Mouse (Mus musculus): ENCODE data around the gene 2610008E11Rik. TPM values are rescaled to one million over a fixed set of nuclear protein-coding genes. Genes with fewer than 3 reads are reported as not detected.
A peak's percentile ranks its signal among the peaks of the same experiment; 100 is the strongest.
"Not testable (repeated sequence)": the region's sequence is repeated elsewhere in the genome, so short reads cannot be mapped to it uniquely, and the experiment has no call there.

Gene 2610008E11Rik
- 57.0 and 60.1 TPM in 2 replicates for polyA plus RNA-seq (2015; fragmentation: Nextera tagmentation; extraction: Ambion mirVana)

DNA sequence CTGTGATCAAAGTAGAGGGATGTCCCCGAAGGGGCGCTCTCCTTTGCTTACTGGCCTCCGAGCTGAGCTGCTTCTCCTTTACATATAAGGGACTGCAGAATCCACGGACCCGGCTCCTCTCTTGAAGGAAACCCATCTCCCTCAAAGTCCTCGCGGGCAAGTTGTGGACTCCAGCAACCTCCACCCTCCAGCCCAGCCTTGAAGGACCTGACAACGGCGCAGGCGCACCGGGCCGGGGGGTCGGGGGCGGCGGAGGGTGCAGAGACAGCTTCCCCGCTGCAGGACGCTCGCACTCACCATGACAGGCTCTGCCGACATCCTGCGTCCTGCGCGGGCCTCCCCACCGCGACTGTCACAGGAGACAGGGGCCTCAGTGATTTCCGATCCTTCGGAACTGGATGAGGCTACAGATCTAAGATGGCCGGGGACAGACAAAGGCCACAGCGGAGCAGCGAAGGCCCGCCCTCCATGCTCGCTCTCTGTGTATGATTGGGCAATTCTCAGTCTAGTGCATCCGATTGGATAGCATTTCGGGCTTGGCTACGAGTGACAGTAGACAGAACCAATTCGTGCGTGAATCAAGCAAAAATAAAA, at the start of gene 2610008E11Rik:
Gene 2610008E11Rik (minus strand): TSS at position 440 of the 594 bp plus-strand sequence.
- peaks cover 33% of the 10 kb centered on the region for H3K4me1 ChIP-seq
- H3K27me3 ChIP-seq (replicated peaks): no peaks in the 10 kb centered on the region
- peak within 1 kb of the TSS; percentile 65 for H3K4me2 ChIP-seq
- peak within 1 kb of the TSS; percentile 76 for H3K4me3 ChIP-seq
- H3K9me3 ChIP-seq: no peaks in the 10 kb centered on the region
- H3K27ac ChIP-seq: peak within 1 kb of the TSS; percentile 99
- WGBS: under 1% methylated on average over 36 of the region's 36 CpGs
- peaks cover 8% of the 10 kb centered on the region for H3K36me3 ChIP-seq (replicated peaks)
- peak; percentile 100 for ATAC-seq (replicated peaks)
- peak within 1 kb of the TSS; percentile 95 for H3K9ac ChIP-seq

- Histone ChIP-seq H3K9ac (no peak overlapping the region), H3K27me3 (replicated peaks) (no peaks in the 10 kb centered on the region), H3K9me3 (no peaks in the 10 kb centered on the region), H3K36me3 (replicated peaks) (no peaks in the 10 kb centered on the region), H3K4me1 (no peaks in the 10 kb centered on the region), H3K4me3 (no peak overlapping the region), H3K4me2 (no peak overlapping the region), H3K27ac (no peak overlapping the region)
- WGBS: 49% methylated on average over 4 of the region's 4 CpGs
- peak; percentile 84 for ATAC-seq (replicated peaks)
Observed at GRCm38 (mm10) chr10:79116125-79116849, 18.9 kb upstream of the 2610008E11Rik start.

- WGBS: 76% methylated on average over 1 of the region's 1 CpGs
- H3K27ac ChIP-seq: no peak overlapping the region
- H3K4me1 ChIP-seq: no peaks in the 10 kb centered on the region
- no peaks in the 10 kb centered on the region for H3K27me3 ChIP-seq (replicated peaks)
- H3K4me3 ChIP-seq: no peak overlapping the region
- no peak for ATAC-seq (replicated peaks)
- H3K36me3 ChIP-seq (replicated peaks): no peaks in the 10 kb centered on the region
- H3K9ac ChIP-seq: no peak overlapping the region
- H3K4me2 ChIP-seq: no peak overlapping the region
- no peaks in the 10 kb centered on the region for H3K9me3 ChIP-seq
Observed at GRCm38 (mm10) chr10:79115085-79115484, 17.7 kb upstream of the 2610008E11Rik start.

DNA sequence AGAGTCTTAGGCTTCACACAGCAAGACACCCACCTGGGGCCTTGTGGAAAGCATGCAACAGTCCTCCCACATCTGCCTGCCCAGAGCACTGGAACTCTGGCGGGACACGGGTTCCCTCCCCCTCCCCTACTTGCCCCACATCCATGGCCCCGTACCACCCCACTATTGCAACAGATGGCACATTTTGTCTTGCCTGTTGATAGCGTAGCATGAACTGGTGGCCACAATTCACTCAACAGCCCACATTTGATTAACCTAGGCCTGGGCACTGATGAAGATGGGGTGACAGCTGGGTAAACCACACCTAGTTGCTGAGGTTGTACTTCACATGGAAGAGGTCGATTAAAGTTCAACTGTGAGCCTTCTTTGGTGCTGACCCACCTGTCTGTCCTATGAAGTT, 13.1 kb upstream of the 2610008E11Rik start:
- Histone ChIP-seq H3K27ac (no peak overlapping the region), H3K9me3 (no peaks in the 10 kb centered on the region), H3K36me3 (replicated peaks) (no peaks in the 10 kb centered on the region), H3K4me1 (no peaks in the 10 kb centered on the region), H3K4me3 (no peak overlapping the region), H3K4me2 (no peak overlapping the region), H3K9ac (no peak overlapping the region), H3K27me3 (replicated peaks) (no peaks in the 10 kb centered on the region)
- ATAC-seq (replicated peaks): no peak
- 84% methylated on average over 5 of the region's 5 CpGs for WGBS

DNA sequence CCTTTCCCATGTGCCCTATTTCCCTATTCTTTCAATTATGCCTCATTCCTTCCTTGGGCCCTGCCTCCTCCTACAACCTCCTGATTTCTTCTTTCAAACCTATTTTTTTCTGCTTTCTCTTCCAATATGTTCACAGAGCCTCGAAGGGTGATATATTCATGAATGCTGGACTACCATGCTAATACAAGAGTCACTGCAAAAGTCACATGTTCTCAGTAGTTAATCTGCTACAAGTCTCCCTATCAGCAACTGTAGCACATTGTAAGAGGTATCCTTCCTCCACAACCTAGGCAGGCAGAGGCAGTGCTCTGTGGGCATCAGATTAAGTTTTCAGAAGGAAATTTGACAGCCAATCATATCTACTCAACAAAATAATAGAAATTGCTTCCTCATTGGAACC, 11.8 kb upstream of the 2610008E11Rik start:
- Histone ChIP-seq H3K4me2 (no peak overlapping the region), H3K4me1 (no peaks in the 10 kb centered on the region), H3K36me3 (replicated peaks) (no peaks in the 10 kb centered on the region), H3K4me3 (no peak overlapping the region), H3K27me3 (replicated peaks) (no peaks in the 10 kb centered on the region), H3K27ac (no peak overlapping the region), H3K9ac (no peak overlapping the region), H3K9me3 (no peaks in the 10 kb centered on the region)
- no peak for ATAC-seq (replicated peaks)
- 73% methylated on average over 1 of the region's 1 CpGs for WGBS

DNA sequence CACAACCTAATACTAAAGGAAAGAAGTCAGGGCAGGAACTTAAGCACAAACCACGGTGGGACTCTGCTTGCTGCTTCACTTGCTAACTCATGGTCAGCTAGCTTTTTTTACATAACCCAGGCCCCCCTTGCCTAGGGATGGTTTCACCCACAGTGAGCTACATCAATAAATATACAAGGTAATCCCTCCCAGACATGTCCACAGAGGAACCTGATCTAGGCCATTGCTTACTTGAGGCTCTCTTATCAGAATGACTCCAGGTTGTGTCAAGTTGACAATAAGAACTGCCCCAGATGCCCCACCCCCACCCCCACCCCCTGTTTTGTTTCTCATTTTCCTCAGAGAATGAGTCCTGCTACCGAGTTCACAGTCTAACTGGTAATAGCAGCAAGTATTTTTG, 10.1 kb upstream of the 2610008E11Rik start:
- Histone ChIP-seq H3K4me1 (no peaks in the 10 kb centered on the region), H3K27ac (no peak overlapping the region), H3K36me3 (replicated peaks) (no peaks in the 10 kb centered on the region), H3K27me3 (replicated peaks) (no peaks in the 10 kb centered on the region), H3K9me3 (no peaks in the 10 kb centered on the region), H3K4me2 (no peak overlapping the region), H3K9ac (no peak overlapping the region), H3K4me3 (no peak overlapping the region)
- WGBS: 84% methylated on average over 2 of the region's 2 CpGs
- ATAC-seq (replicated peaks): no peak

DNA sequence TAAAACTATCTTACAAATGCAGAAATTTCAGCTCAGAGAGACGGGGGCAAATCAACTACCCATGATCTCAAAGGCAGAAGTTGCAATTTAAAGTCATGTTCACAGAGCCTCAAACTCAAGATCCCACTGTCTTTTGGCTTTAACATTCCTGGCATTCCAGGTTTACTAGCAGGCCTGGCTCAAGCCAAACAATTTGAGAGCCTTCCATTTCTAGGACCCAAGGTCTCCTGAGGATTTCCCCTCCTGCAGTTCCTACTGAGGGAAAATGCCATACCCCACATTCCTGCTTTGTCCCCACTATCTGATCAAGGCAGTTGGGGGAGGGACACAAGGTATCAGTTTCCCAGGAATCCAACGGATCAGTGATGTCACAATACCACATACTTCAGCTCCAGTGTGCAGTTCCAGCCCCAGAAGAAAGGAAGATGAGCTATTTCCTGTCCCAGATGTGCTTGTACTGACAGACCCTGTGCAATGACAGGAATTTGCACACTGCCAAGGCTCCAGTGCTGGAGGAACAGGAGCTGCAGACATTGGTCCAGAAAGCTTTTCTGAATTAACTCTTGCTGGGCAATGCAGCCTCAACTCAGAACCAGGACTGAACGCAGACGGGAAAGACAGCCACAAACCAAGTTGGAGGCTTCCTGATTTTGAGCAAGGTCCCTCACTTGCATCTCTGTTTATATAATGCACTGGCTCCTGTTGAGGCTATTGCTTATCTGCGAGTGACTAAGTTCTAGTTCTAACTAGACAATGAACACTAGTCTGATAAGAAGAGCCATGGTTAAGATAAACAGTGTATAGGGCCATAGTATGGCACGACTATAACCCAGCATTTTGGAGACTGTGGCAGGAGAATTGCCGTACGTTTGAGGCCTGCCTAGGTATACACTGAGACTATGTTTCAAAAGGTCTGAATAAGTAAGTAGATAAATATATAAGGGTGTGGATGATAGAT, 9.2 kb upstream of the 2610008E11Rik start:
- no peak overlapping the region for H3K27ac ChIP-seq
- no peak overlapping the region for H3K4me2 ChIP-seq
- H3K9ac ChIP-seq: no peak overlapping the region
- no peak overlapping the region for H3K4me3 ChIP-seq
- no peak for ATAC-seq (replicated peaks)
- no peaks in the 10 kb centered on the region for H3K27me3 ChIP-seq (replicated peaks)
- no peaks in the 10 kb centered on the region for H3K36me3 ChIP-seq (replicated peaks)
- no peaks in the 10 kb centered on the region for H3K4me1 ChIP-seq
- no peaks in the 10 kb centered on the region for H3K9me3 ChIP-seq
- 75% methylated on average over 8 of the region's 8 CpGs for WGBS

GRCm38 (mm10) chr10:79096706-79097105, 694 bp downstream of the 2610008E11Rik start:
- Histone ChIP-seq H3K4me1 (peaks cover 33% of the 10 kb centered on the region), H3K9ac (peak overlapping the region; percentile 95), H3K4me3 (peak overlapping the region; percentile 76), H3K27ac (peak overlapping the region; percentile 99), H3K4me2 (peak overlapping the region; percentile 65), H3K36me3 (replicated peaks) (peaks cover 12% of the 10 kb centered on the region), H3K27me3 (replicated peaks) (no peaks in the 10 kb centered on the region), H3K9me3 (no peaks in the 10 kb centered on the region)
- 12% methylated on average over 2 of the region's 2 CpGs for WGBS
- no peak for ATAC-seq (replicated peaks)

DNA sequence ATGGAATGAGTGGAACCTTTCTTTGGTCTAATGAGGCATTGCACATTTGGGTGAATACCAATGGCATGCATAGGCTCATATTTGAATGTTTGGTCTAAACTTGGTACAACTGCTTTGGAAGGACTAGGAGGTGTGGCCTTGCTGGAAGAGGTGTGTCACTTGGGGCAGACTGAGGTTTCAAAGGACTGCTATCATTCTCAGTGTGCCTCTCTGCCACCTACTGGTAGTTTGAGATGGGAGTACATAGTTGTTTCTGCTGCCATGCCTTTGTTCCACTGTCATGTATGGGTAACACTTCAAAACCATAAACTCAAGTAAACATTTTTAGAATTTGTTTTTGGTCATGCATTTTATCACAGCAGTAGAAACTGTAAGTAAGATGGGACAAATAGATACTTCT, 5.7 kb downstream of the 2610008E11Rik start:
- H3K9me3 ChIP-seq: no peaks in the 10 kb centered on the region
- H3K27ac ChIP-seq: no peak overlapping the region
- H3K4me3 ChIP-seq: no peak overlapping the region
- H3K27me3 ChIP-seq (replicated peaks): no peaks in the 10 kb centered on the region
- peaks cover 33% of the 10 kb centered on the region for H3K4me1 ChIP-seq
- no peak for ATAC-seq (replicated peaks)
- H3K9ac ChIP-seq: no peak overlapping the region
- peaks cover 54% of the 10 kb centered on the region for H3K36me3 ChIP-seq (replicated peaks)
- no peak overlapping the region for H3K4me2 ChIP-seq

- Histone ChIP-seq H3K9ac (no peak overlapping the region), H3K4me2 (no peak overlapping the region), H3K4me1 (0 out of 2 replicates have a peak, but pooled peaks cover 7% of the 10 kb centered on the region), H3K9me3 (no peaks in the 10 kb centered on the region), H3K36me3 (replicated peaks) (peaks cover 59% of the 10 kb centered on the region), H3K4me3 (no peak overlapping the region), H3K27ac (no peak overlapping the region), H3K27me3 (replicated peaks) (no peaks in the 10 kb centered on the region)
- ATAC-seq (replicated peaks): no peak
- WGBS: 58% methylated on average over 4 of the region's 4 CpGs
Observed at GRCm38 (mm10) chr10:79089000-79089399, 8.4 kb downstream of the 2610008E11Rik start.

- Histone ChIP-seq H3K4me3 (no peak overlapping the region), H3K4me2 (no peak overlapping the region), H3K27me3 (replicated peaks) (no peaks in the 10 kb centered on the region), H3K36me3 (replicated peaks) (peaks cover 45% of the 10 kb centered on the region), H3K27ac (no peak overlapping the region), H3K9me3 (no peaks in the 10 kb centered on the region), H3K4me1 (no peaks in the 10 kb centered on the region), H3K9ac (no peak overlapping the region)
- WGBS: 97% methylated on average over 2 of the region's 2 CpGs
- ATAC-seq (replicated peaks): no peak
Observed at GRCm38 (mm10) chr10:79086577-79086976, 10.8 kb downstream of the 2610008E11Rik start.

- H3K9me3 ChIP-seq; H3K4me2 ChIP-seq; H3K9ac ChIP-seq; H3K4me3 ChIP-seq; H3K4me1 ChIP-seq; ATAC-seq (replicated peaks); H3K27me3 ChIP-seq (replicated peaks); H3K27ac ChIP-seq: not testable (repeated sequence)
- WGBS: 96% methylated on average over 3 of the region's 3 CpGs
- peaks cover 39% of the 10 kb centered on the region for H3K36me3 ChIP-seq (replicated peaks)
Observed at GRCm38 (mm10) chr10:79057370-79057769, 40.0 kb downstream of the 2610008E11Rik start.

All from midbrain, embryonic 15.5 days (tissue).